Mouse (Mus musculus): ENCODE results near the gene Crebbp. TPM values are rescaled to one million over a fixed set of nuclear protein-coding genes. Genes with fewer than 3 reads are reported as not detected.

Crebbp gene
- polyA plus RNA-seq, 1 experiment from 2014 or later = 38.1 TPM

GRCm38 (mm10) chr16:4053811-4054210 lies 160.0 kb downstream of the Crebbp start:
- no peak for TF ChIP-seq CTCF (IDR thresholded peaks at IDR 0.05; ENCODE audit: low read depth)
- no peaks in the 10 kb centered on the region for H3K9me3 ChIP-seq (ENCODE audit: low read depth, low read length)
- 73% methylated on average over 3 of the region's 3 CpGs for WGBS
- peaks cover 79% of the 10 kb centered on the region for H3K36me3 ChIP-seq (ENCODE audit: insufficient read depth)
- DNase-seq (no peak), ATAC-seq (ENCODE audit: insufficient read depth) (no peak)
- H3K4me3 ChIP-seq (ENCODE audit: low read depth, low read length) = no peak overlapping the region
- no peak overlapping the region for H3K27ac ChIP-seq (ENCODE audit: low read depth)
- no peak overlapping the region for H3K4me2 ChIP-seq
- H3K9ac ChIP-seq = no peak overlapping the region
- no peaks in the 10 kb centered on the region for H3K27me3 ChIP-seq (ENCODE audit: insufficient read depth, low read length)
- H3K4me1 ChIP-seq (ENCODE audit: insufficient read depth) = no peaks in the 10 kb centered on the region

GRCm38 (mm10) chr16:4052601-4053000 lies 161.2 kb downstream of the Crebbp start:
- Histone ChIP-seq H3K9ac (no peak overlapping the region), H3K27me3 (ENCODE audit: insufficient read depth, low read length) (no peaks in the 10 kb centered on the region), H3K9me3 (ENCODE audit: low read depth, low read length) (no peaks in the 10 kb centered on the region), H3K4me1 (ENCODE audit: insufficient read depth) (no peaks in the 10 kb centered on the region), H3K36me3 (ENCODE audit: insufficient read depth) (peaks cover 81% of the 10 kb centered on the region), H3K4me3 (ENCODE audit: low read depth, low read length) (no peak overlapping the region), H3K27ac (ENCODE audit: low read depth) (no peak overlapping the region), H3K4me2 (no peak overlapping the region)
- no peak for TF ChIP-seq CTCF (IDR thresholded peaks at IDR 0.05; ENCODE audit: low read depth)
- ATAC-seq (ENCODE audit: insufficient read depth) (no peak), DNase-seq (no peak)
- 89% methylated on average over 4 of the region's 4 CpGs for WGBS

GRCm38 (mm10) chr16:4045524-4045923 lies 168.3 kb downstream of the Crebbp start:
- H3K9ac ChIP-seq = no peak overlapping the region
- 86% methylated on average over 4 of the region's 4 CpGs for WGBS
- ATAC-seq (ENCODE audit: insufficient read depth) = no peak

GRCm38 (mm10) chr16:4044093-4044492 lies 169.7 kb downstream of the Crebbp start:
- no peak overlapping the region for H3K4me2 ChIP-seq
- H3K27me3 ChIP-seq (ENCODE audit: insufficient read depth, low read length) = no peaks in the 10 kb centered on the region
- H3K9ac ChIP-seq = no peak overlapping the region
- ATAC-seq (ENCODE audit: insufficient read depth) (no peak), DNase-seq (no peak)
- WGBS = 100% methylated on average over 2 of the region's 2 CpGs
- no peaks in the 10 kb centered on the region for H3K4me1 ChIP-seq (ENCODE audit: insufficient read depth)
- H3K36me3 ChIP-seq (ENCODE audit: insufficient read depth) = peaks cover 94% of the 10 kb centered on the region
- no peaks in the 10 kb centered on the region for H3K9me3 ChIP-seq (ENCODE audit: low read depth, low read length)
- TF ChIP-seq CTCF (IDR thresholded peaks at IDR 0.05; ENCODE audit: low read depth) = no peak
- no peak overlapping the region for H3K27ac ChIP-seq (ENCODE audit: low read depth)
- no peak overlapping the region for H3K4me3 ChIP-seq (ENCODE audit: low read depth, low read length)

More at GRCm38 (mm10) chr16:4045524-4045923, 168.3 kb downstream of the Crebbp start:
- Histone ChIP-seq H3K36me3 (ENCODE audit: insufficient read depth) (peaks cover 85% of the 10 kb centered on the region), H3K9me3 (ENCODE audit: low read depth, low read length) (no peaks in the 10 kb centered on the region), H3K4me3 (ENCODE audit: low read depth, low read length) (no peak overlapping the region), H3K27ac (ENCODE audit: low read depth) (no peak overlapping the region), H3K4me1 (ENCODE audit: insufficient read depth) (no peaks in the 10 kb centered on the region), H3K4me2 (no peak overlapping the region), H3K27me3 (ENCODE audit: insufficient read depth, low read length) (no peaks in the 10 kb centered on the region)
- DNase-seq = no peak
- TF ChIP-seq CTCF (IDR thresholded peaks at IDR 0.05; ENCODE audit: low read depth) = no peak

- H3K4me1 ChIP-seq (ENCODE audit: insufficient read depth) = no peaks in the 10 kb centered on the region
- ATAC-seq (ENCODE audit: insufficient read depth) = no peak
- H3K4me2 ChIP-seq = no peak overlapping the region
- H3K27me3 ChIP-seq (ENCODE audit: insufficient read depth, low read length) = no peaks in the 10 kb centered on the region
- no peak overlapping the region for H3K27ac ChIP-seq (ENCODE audit: low read depth)
- TF ChIP-seq CTCF (IDR thresholded peaks at IDR 0.05; ENCODE audit: low read depth) = no peak
- 91% methylated on average over 4 of the region's 4 CpGs for WGBS
- no peak overlapping the region for H3K9ac ChIP-seq
- peaks cover 94% of the 10 kb centered on the region for H3K36me3 ChIP-seq (ENCODE audit: insufficient read depth)
- no peak for DNase-seq
- no peak overlapping the region for H3K4me3 ChIP-seq (ENCODE audit: low read depth, low read length)
- H3K9me3 ChIP-seq (ENCODE audit: low read depth, low read length) = no peaks in the 10 kb centered on the region
Observed at GRCm38 (mm10) chr16:4041646-4042045, 172.2 kb downstream of the Crebbp start.

- ATAC-seq (ENCODE audit: insufficient read depth) (no peak), DNase-seq (no peak)
- Histone ChIP-seq H3K4me3 (ENCODE audit: low read depth, low read length) (no peak overlapping the region), H3K9me3 (ENCODE audit: low read depth, low read length) (no peaks in the 10 kb centered on the region), H3K36me3 (ENCODE audit: insufficient read depth) (peaks cover 81% of the 10 kb centered on the region), H3K4me2 (no peak overlapping the region), H3K4me1 (ENCODE audit: insufficient read depth) (no peaks in the 10 kb centered on the region), H3K27me3 (ENCODE audit: insufficient read depth, low read length) (no peaks in the 10 kb centered on the region), H3K27ac (ENCODE audit: low read depth) (no peak overlapping the region), H3K9ac (no peak overlapping the region)
- 81% methylated on average over 5 of the region's 5 CpGs for WGBS
- TF ChIP-seq CTCF (IDR thresholded peaks at IDR 0.05; ENCODE audit: low read depth) = no peak
Observed at GRCm38 (mm10) chr16:4040206-4040605, 173.6 kb downstream of the Crebbp start.

- WGBS = 89% methylated on average over 7 of the region's 7 CpGs
Observed at GRCm38 (mm10) chr16:4037690-4038089, 176.1 kb downstream of the Crebbp start.

GRCm38 (mm10) chr16:4036807-4037206 lies 177.0 kb downstream of the Crebbp start, which contains the start of gene Dnase1:
Dnase1 (plus strand) TSS chr16:4036942.
- H3K4me2 ChIP-seq = no peak within 1 kb of the TSS
- H3K36me3 ChIP-seq (ENCODE audit: insufficient read depth) = peaks cover 51% of the 10 kb centered on the region
- H3K27ac ChIP-seq (ENCODE audit: low read depth) = no peak within 1 kb of the TSS
- H3K4me1 ChIP-seq (ENCODE audit: insufficient read depth) = no peaks in the 10 kb centered on the region
- H3K9ac ChIP-seq = no peak within 1 kb of the TSS
- ATAC-seq (ENCODE audit: insufficient read depth) (no peak), DNase-seq (no peak)
- H3K4me3 ChIP-seq (ENCODE audit: low read depth, low read length) = no peak within 1 kb of the TSS
- WGBS = 86% methylated on average over 5 of the region's 5 CpGs
- no peaks in the 10 kb centered on the region for H3K27me3 ChIP-seq (ENCODE audit: insufficient read depth, low read length)
- no peaks in the 10 kb centered on the region for H3K9me3 ChIP-seq (ENCODE audit: low read depth, low read length)
- no peak for TF ChIP-seq CTCF (IDR thresholded peaks at IDR 0.05; ENCODE audit: low read depth)

More at GRCm38 (mm10) chr16:4037690-4038089, 176.1 kb downstream of the Crebbp start:
- Histone ChIP-seq H3K36me3 (ENCODE audit: insufficient read depth) (peaks cover 59% of the 10 kb centered on the region), H3K4me3 (ENCODE audit: low read depth, low read length) (no peak overlapping the region), H3K9ac (no peak overlapping the region), H3K9me3 (ENCODE audit: low read depth, low read length) (no peaks in the 10 kb centered on the region), H3K27ac (ENCODE audit: low read depth) (no peak overlapping the region), H3K4me2 (no peak overlapping the region), H3K27me3 (ENCODE audit: insufficient read depth, low read length) (no peaks in the 10 kb centered on the region), H3K4me1 (ENCODE audit: insufficient read depth) (no peaks in the 10 kb centered on the region)
- DNase-seq (no peak), ATAC-seq (ENCODE audit: insufficient read depth) (no peak)
- no peak for TF ChIP-seq CTCF (IDR thresholded peaks at IDR 0.05; ENCODE audit: low read depth)
